Mouse (Mus musculus) adipose tissue, adult 10 weeks (tissue): ENCODE measurements around the gene Ifnar1. TPM values are rescaled to one million over a fixed set of nuclear protein-coding genes. Genes with fewer than 3 reads are reported as not detected.

Experiments
- polyA plus RNA-seq: library from polyadenylated mRNA; stranded (reverse); fragments of 350-450 nt; fragmentation: Illumina TruSeq; extraction: RNeasy Lipid Tissue Mini Kit (QIAGEN cat#74804); gene quantifications from one replicate; pipeline ENCODE4 v1.2.3, GENCODE M21; 2014; ENCODE audit warnings: low read depth, low replicate concordance

Ifnar1 gene
- 29.5 TPM for polyA plus RNA-seq

DNA sequence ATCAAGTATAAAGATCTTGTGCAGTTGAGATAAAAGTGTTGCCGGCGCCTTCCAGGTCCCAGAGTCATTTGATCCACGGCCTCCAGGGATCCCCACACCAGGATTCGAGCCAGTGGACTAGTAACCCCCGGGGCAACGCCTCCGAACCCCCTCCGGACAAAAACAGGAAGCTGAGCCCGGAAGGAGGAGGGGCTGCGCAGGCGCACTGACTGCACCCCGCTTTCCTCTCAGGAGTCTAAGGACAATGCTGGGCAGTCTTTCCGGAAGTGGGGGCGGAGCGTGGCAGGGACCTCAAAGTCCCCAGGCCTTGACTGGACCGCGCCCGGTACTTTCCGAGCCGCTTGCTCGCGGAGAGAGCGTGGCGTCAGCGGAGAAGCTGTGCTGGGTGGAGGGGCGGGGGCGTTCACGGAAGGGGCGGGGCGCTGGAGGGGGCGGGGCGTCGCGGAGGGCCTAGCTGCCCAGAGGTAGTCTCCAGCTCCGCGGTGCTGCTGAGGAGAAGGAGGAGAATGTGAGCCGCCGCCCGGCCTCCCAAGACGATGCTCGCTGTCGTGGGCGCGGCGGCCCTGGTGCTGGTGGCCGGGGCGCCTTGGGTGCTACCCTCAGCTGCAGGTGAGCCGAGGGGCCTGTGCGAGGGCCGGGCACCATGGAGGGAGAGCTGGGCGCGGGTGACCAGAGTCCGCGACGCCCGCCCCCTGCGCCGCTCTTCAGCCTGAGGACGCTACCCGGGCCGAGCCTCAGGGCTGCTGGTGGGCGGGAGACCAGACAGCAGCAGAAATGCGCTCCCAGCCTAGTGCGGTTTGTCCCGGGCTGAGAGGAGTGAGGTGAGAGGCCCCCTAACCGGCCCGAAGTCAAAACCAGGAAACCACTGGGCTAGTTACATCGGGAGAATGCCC is at the start of gene Ifnar1:
TSS of gene Ifnar1 (plus strand) at position 431 of the 893 bp plus-strand sequence.

DNA sequence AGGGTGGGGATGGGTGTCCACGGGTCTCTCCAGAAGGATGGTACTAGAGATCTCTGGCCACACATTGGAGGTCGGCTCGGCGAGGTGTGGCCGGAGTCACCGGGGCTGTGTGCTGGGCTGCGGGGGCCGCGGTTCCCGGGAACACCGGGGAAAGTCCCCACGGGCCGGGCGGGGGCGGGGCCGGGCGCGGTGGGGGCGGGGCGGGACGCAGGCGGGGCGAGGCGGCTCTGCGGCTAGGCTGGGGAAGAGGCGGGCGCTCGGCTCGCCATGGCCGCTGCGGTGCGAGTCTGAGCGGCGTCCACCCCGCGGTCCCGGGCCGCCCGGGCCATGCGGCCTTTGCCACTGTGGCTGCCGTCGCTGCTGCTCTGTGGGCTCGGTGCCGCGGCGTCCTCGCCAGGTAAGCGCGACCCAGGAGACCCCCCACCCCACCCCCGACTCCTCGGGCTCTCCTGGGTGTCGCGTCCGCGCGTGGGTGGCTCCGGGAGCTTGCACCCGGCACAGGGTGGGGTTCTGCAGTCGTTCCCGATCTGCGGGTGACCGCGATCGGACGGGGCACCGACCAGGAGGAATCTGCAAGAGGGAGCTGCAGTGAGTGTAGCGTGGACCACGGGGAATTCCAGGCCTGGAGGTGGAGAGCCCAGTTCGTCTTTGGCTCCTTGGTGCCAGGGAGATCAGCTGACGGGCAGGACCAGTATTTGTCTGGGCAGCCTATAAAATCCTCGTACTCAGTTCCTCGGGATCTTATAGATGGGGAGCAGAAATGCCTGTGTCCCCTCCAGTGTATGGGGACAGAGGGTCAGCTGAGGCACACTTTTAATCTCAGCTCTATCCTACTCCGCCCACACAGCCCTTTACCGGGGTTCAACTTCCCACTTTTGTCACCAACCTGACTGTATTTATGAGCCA is 62.1 kb downstream of the Ifnar1 start, which contains the start of gene Ifngr2:
TSS of gene Ifngr2 (plus strand) at position 237 of the 906 bp plus-strand sequence.

Other genes with a start within 250 kb of the Ifnar1 start
- gene Olig1, start 215.5 kb upstream of the Ifnar1 start, polyA plus RNA-seq: 0.81 TPM
- gene Ifnar2, start 112.5 kb upstream of the Ifnar1 start, polyA plus RNA-seq: 60.9 TPM
- not detected for gene Gm21970, start 93.5 kb upstream of the Ifnar1 start, polyA plus RNA-seq
- 54.5 TPM for gene Il10rb, start 79.1 kb upstream of the Ifnar1 start, polyA plus RNA-seq
- 67.0 TPM for gene Ifngr2, start 61.8 kb downstream of the Ifnar1 start, polyA plus RNA-seq
- gene Tmem50b, start 112.6 kb downstream of the Ifnar1 start, polyA plus RNA-seq: 69.7 TPM
- 4.9 TPM for gene Dnajc28, start 133.8 kb downstream of the Ifnar1 start, polyA plus RNA-seq
- 38.5 TPM for gene Gart, start 161.7 kb downstream of the Ifnar1 start, polyA plus RNA-seq
- 171 TPM for gene Son, start 162.3 kb downstream of the Ifnar1 start, polyA plus RNA-seq
- 5.6 TPM for gene Donson, start 203.5 kb downstream of the Ifnar1 start, polyA plus RNA-seq
- 38.2 TPM for gene Cryzl1, start 243.7 kb downstream of the Ifnar1 start, polyA plus RNA-seq
- gene Itsn1, start 244.0 kb downstream of the Ifnar1 start, polyA plus RNA-seq: 29.3 TPM